Mouse (Mus musculus) MEL (cell line): ENCODE measurements around the gene Ncor1.

Source experiments
- BHLHE40 ChIP-seq: IDR thresholded peaks from 2 replicates; pipeline ENCODE4 v1.6.1; 2012; ENCODE audit warnings: low read depth, mild to moderate bottlenecking, inconsistent platforms, low read length, improper control_type of control experiment, borderline replicate concordance
- CTCF ChIP-seq, 3 experiments: IDR thresholded peaks in 2 of 3; conservative IDR thresholded peaks in 1 of 3; 2 replicates each; pipeline ENCODE4 v1.5.1; 2011 to 2012; ENCODE audit warnings: low read length in 3 of 3, low read depth in 2 of 3, mild to moderate bottlenecking in 2 of 3, improper control_type of control experiment in 1 of 3, inconsistent platforms in 1 of 3, mixed read lengths in 1 of 3, moderate library complexity in 1 of 3; ENCODE audit not compliant: control insufficient read depth in 1 of 3, insufficient read depth in 1 of 3, poor library complexity in 1 of 3, severe bottlenecking in 1 of 3
- EP300 ChIP-seq, 2 experiments: IDR thresholded peaks; 2 replicates each; pipeline ENCODE4 v1.6.1; 2011; ENCODE audit warnings: improper control_type of control experiment in 2 of 2, low read length in 2 of 2, low read depth in 1 of 2, mild to moderate bottlenecking in 1 of 2
- GABPA ChIP-seq: IDR thresholded peaks from 2 replicates; pipeline ENCODE4 v1.6.1; 2012; ENCODE audit warnings: low read depth, mild to moderate bottlenecking, inconsistent platforms, low read length, improper control_type of control experiment, moderate library complexity
- MYB ChIP-seq: IDR thresholded peaks from 2 replicates; pipeline ENCODE4 v1.6.1; 2011; ENCODE audit warnings: mild to moderate bottlenecking, low read depth, low read length, improper control_type of control experiment
- POLR2A ChIP-seq, 2 experiments: IDR thresholded peaks; 2 replicates each; pipeline ENCODE4 v1.6.1; 2011 to 2012; ENCODE audit warnings: low read length in 2 of 2, mild to moderate bottlenecking in 2 of 2, control low read depth in 1 of 2, improper control_type of control experiment in 1 of 2, low read depth in 1 of 2, moderate library complexity in 1 of 2; ENCODE audit not compliant: control insufficient read depth in 1 of 2, insufficient read depth in 1 of 2, poor library complexity in 1 of 2
- POLR2AphosphoS5 ChIP-seq: IDR thresholded peaks from 2 replicates; pipeline ENCODE4 v1.6.1; 2012; ENCODE audit warnings: low read depth, borderline replicate concordance, mild to moderate bottlenecking, inconsistent platforms, low read length, moderate library complexity, mixed read lengths
- TCF12 ChIP-seq: IDR thresholded peaks from 2 replicates; pipeline ENCODE4 v1.6.1; 2014; ENCODE audit warnings: low read depth, mild to moderate bottlenecking, inconsistent platforms, low read length, improper control_type of control experiment, moderate library complexity
- UBTF ChIP-seq: IDR thresholded peaks from 2 replicates; pipeline ENCODE4 v1.6.1; 2012; ENCODE audit warnings: low read depth, mild to moderate bottlenecking, inconsistent platforms, low read length, improper control_type of control experiment, moderate library complexity, borderline replicate concordance; ENCODE audit not compliant: insufficient read depth
- ZKSCAN1 ChIP-seq: IDR thresholded peaks from 2 replicates; pipeline ENCODE4 v1.6.1; 2012; ENCODE audit warnings: low read depth, mild to moderate bottlenecking, inconsistent platforms, low read length, improper control_type of control experiment, moderate library complexity

- TF ChIP-seq BHLHE40: no peak
- TF ChIP-seq POLR2AphosphoS5: no peak
- TF ChIP-seq EP300 (IDR thresholded peaks at IDR 0.05; ENCODE audit: low read depth in 1 of 2, low read length in 2 of 2): no peak
- no peak for TF ChIP-seq UBTF
- no peak for TF ChIP-seq ZKSCAN1
- TF ChIP-seq CTCF (IDR thresholded peaks at IDR 0.05 in 2 of 3, conservative IDR thresholded peaks at IDR 0.05 in 1 of 3; ENCODE audit: control insufficient read depth in 1 of 3, insufficient read depth in 1 of 3, low read depth in 2 of 3, low read length in 3 of 3, poor library complexity in 1 of 3, severe bottlenecking in 1 of 3): no peak
- no peak for TF ChIP-seq TCF12
- TF ChIP-seq GABPA: no peak
- no peak for TF ChIP-seq POLR2A (IDR thresholded peaks at IDR 0.05; ENCODE audit: control insufficient read depth in 1 of 2, insufficient read depth in 1 of 2, low read depth in 1 of 2, low read length in 2 of 2, poor library complexity in 1 of 2)
- no peak for TF ChIP-seq MYB
These were observed 15.2 kb upstream of the Ncor1 start for GRCm38 (mm10) chr11:62473516-62473915.
